7 mouse cellular contexts compared by ENCODE assay signal in the genomic region with DNA sequence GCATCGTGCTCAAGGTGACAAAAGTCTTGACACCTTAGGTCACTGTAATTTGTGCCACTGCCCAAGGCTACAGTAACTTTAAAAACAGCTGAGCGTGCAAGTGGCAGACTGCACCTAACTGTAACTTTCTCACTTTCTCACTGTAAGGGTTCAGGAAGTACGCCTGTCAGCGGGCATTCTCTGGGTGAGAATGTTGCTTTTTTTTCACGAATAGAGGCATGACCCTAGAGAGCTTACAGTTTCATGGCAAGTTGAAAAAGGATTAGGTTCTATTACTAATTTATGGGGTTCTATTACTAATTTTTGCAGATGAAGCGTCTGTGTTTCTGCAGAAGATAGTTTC. TPM values are rescaled to one million over a fixed set of nuclear protein-coding genes. Genes with fewer than 3 reads are reported as not detected.
DNase-seq lines count a peak whose midpoint lies in the region; ATAC-seq and TF ChIP-seq lines count a peak whose summit lies in the region.

No protein-coding gene starts in this region.

- H3K27ac ChIP-seq in forebrain, embryonic 15.5 days (replicated peaks), result peak overlapping the region; percentile 87; the same call in 1 of the 2 replicates
- H3K27ac ChIP-seq in liver, embryonic 16.5 days (ENCODE audit: low read length), result peak overlapping the region; percentile 94

- peak overlapping the region; percentile 90 for H3K4me3 ChIP-seq in C2C12 (ENCODE audit: insufficient read depth, poor library complexity, severe bottlenecking)
- peak overlapping the region; percentile 95 for H3K4me3 ChIP-seq in forebrain, embryonic 15.5 days
- peak overlapping the region; percentile 94 for H3K4me3 ChIP-seq in liver, embryonic 16.5 days (ENCODE audit: low read depth, low read length)

- DNase-seq in adrenal gland, adult 18-20 months (ENCODE audit: low spot score in 2 of 2), result no peak
- no peak for DNase-seq in frontal cortex, postnatal 36 days (ENCODE audit: low spot score in 2 of 2)
- no peak for DNase-seq in left cerebral cortex, postnatal 14 days (ENCODE audit: low spot score in 2 of 2)

- peaks cover 2% of the 10 kb centered on the region for H3K36me3 ChIP-seq in C2C12 (ENCODE audit: control insufficient read depth, insufficient read depth)
- H3K36me3 ChIP-seq in forebrain, embryonic 15.5 days, result no peaks in the 10 kb centered on the region
- peaks cover 7% of the 10 kb centered on the region; the same call in 1 of the 2 replicates for H3K36me3 ChIP-seq in liver, embryonic 16.5 days (ENCODE audit: control insufficient read depth, insufficient read depth)

- peaks cover 9% of the 10 kb centered on the region for H3K79me3 ChIP-seq in C2C12 (ENCODE audit: low read depth)

- TF ChIP-seq CTCF in C2C12 (IDR thresholded peaks at IDR 0.05; ENCODE audit: control insufficient read depth, insufficient read depth, insufficient read length), result no peak

- H3K4me1 ChIP-seq in forebrain, embryonic 15.5 days, result peaks cover 13% of the 10 kb centered on the region
- H3K4me1 ChIP-seq in liver, embryonic 16.5 days (ENCODE audit: control insufficient read depth, low read depth, low read length), result peaks cover 27% of the 10 kb centered on the region

- ATAC-seq in CD4-positive, CD25-positive, alpha-beta regulatory T cell, adult 4 months, result peak; percentile 13
- ATAC-seq in forebrain, embryonic 15.5 days (replicated peaks), result 0 out of 2 replicates have a peak, but pooled peaks have one; percentile 1
- ATAC-seq in liver, embryonic 16.5 days (ENCODE audit: low read depth), result no peak

- peaks cover 2% of the 10 kb centered on the region for H3K27me3 ChIP-seq in C2C12 (ENCODE audit: control insufficient read depth, insufficient read depth, insufficient read length)
- no peaks in the 10 kb centered on the region for H3K27me3 ChIP-seq in forebrain, embryonic 15.5 days
- H3K27me3 ChIP-seq in liver, embryonic 16.5 days (ENCODE audit: control insufficient read depth, insufficient read depth, low read depth, low read length), result no peaks in the 10 kb centered on the region

- peak overlapping the region; percentile 87 for H3K9ac ChIP-seq in forebrain, embryonic 15.5 days (replicated peaks)
- H3K9ac ChIP-seq in liver, embryonic 16.5 days (ENCODE audit: low read depth, low read length), result peak overlapping the region; percentile 95

- intact Hi-C loops in left cerebral cortex, postnatal 14 days (cut with DNase I), result loop anchor here (5.0 kb wide), 2 partner anchors 55 to 445 kb away; no protein-coding TSS in a partner anchor

- H3K4me2 ChIP-seq in forebrain, embryonic 15.5 days (replicated peaks), result peak overlapping the region; percentile 80
- H3K4me2 ChIP-seq in liver, embryonic 16.5 days (ENCODE audit: low read depth, low read length), result peak overlapping the region; percentile 72

- WGBS in forebrain, embryonic 15.5 days, result 10% methylated on average over 6 of the region's 6 CpGs
- 1% methylated on average over 6 of the region's 6 CpGs for WGBS in liver, embryonic 16.5 days (ENCODE audit: insufficient replicate concordance)

- H3K79me2 ChIP-seq in C2C12 (ENCODE audit: control insufficient read depth, insufficient read depth), result peaks cover 17% of the 10 kb centered on the region

- no peaks in the 10 kb centered on the region for H3K9me3 ChIP-seq in forebrain, embryonic 15.5 days
- no peaks in the 10 kb centered on the region for H3K9me3 ChIP-seq in liver, embryonic 16.5 days (replicated peaks; ENCODE audit: control insufficient read depth, low read length)

- peak overlapping the region; percentile 70 for H3ac ChIP-seq in C2C12 (ENCODE audit: control insufficient read depth, insufficient read length, low read depth)

TF ChIP-seq in C2C12, 6 proteins besides CTCF, POLR2A, EP300 and RAD21:
- TF ChIP-seq FOSL1 (IDR thresholded peaks at IDR 0.05; ENCODE audit: insufficient read depth, low read length, poor library complexity, severe bottlenecking) (no peak), MYOD1 (IDR thresholded peaks at IDR 0.05; ENCODE audit: control insufficient read depth, insufficient read length, low read depth) (no peak), USF1 (IDR thresholded peaks at IDR 0.05; ENCODE audit: low read depth) (no peak), MYOG (IDR thresholded peaks at IDR 0.05; ENCODE audit: control insufficient read depth, extremely low read depth, insufficient read length) (no peak), CEBPB (IDR thresholded peaks at IDR 0.05; ENCODE audit: low read depth) (no peak), MAX (IDR thresholded peaks at IDR 0.05) (no peak)

RNA-seq across cellular contexts. Expression of gene Fbxo7, which starts 0.7 kb away (rescaled TPM):
- polyA plus RNA-seq in C2C12 (2012; fragmentation: generic; extraction: Trizol), result 7.7 TPM
- polyA plus RNA-seq in CD4-positive, CD25-positive, alpha-beta regulatory T cell, adult 4 months (2017; shearing (Covaris generic)), result 10 to 100 TPM; 44.9 to 46.2 TPM
- polyA plus RNA-seq in forebrain, embryonic 15.5 days (2015; fragmentation: Nextera tagmentation; extraction: Ambion mirVana), result 15.0 and 15.4 TPM in 2 replicates
- polyA plus RNA-seq in liver, embryonic 16.5 days (2015; fragmentation: Nextera tagmentation; extraction: Ambion mirVana), result 60.6 and 64.8 TPM in 2 replicates
- total RNA-seq in adrenal gland, adult 18-20 months (2021), result 10 to 100 TPM; 18.9 to 26.5 TPM
- 10 to 100 TPM; 23.4 to 25.7 TPM for total RNA-seq in left cerebral cortex, postnatal 14 days (2021)

RNA-seq across cellular contexts. Expression of gene Bpifc, which starts 10.8 kb away (rescaled TPM):
- not detected for polyA plus RNA-seq in C2C12 (2012; fragmentation: generic; extraction: Trizol)
- not detected for polyA plus RNA-seq in CD4-positive, CD25-positive, alpha-beta regulatory T cell, adult 4 months (2017; shearing (Covaris generic))
- not detected in 2 replicates for polyA plus RNA-seq in forebrain, embryonic 15.5 days (2015; fragmentation: Nextera tagmentation; extraction: Ambion mirVana)
- 0.04 TPM in 1 of 2 replicates, not detected in the other for polyA plus RNA-seq in liver, embryonic 16.5 days (2015; fragmentation: Nextera tagmentation; extraction: Ambion mirVana)
- 1 to 10 TPM in 1 of 2 experiments, not detected in 1; 1.1 TPM for total RNA-seq in adrenal gland, adult 18-20 months (2021)
- total RNA-seq in left cerebral cortex, postnatal 14 days (2021), result not detected
